ENCODE assay signal across 8 mouse cellular contexts in genomic region chr14:93214846-93215245, GRCm38 (mm10).
DNase-seq lines count a peak whose midpoint lies in the region.
"Not testable (repeated sequence)": the region's sequence is repeated elsewhere in the genome, so short reads cannot be mapped to it uniquely, and the experiment has no call there.

No protein-coding gene starts in this region.

- DNase-seq in adrenal gland, adult 2 months = peak; percentile 71
- DNase-seq in cerebellum, postnatal 14 days = peak; percentile 57 to 59
- peak; percentile 66 to 88 for DNase-seq in gastrocnemius, postnatal 36 days
- peak; percentile 63 to 71 for DNase-seq in kidney, adult 8-10 months
- DNase-seq in layer of hippocampus, postnatal 25 days (ENCODE audit: extremely low spot score in 1 of 2, low spot score in 1 of 2) = peak; percentile 66 to 91
- peak; percentile 61 for DNase-seq in lung, postnatal 14 days
- DNase-seq in right cerebral cortex, postnatal 36 days (ENCODE audit: low spot score in 2 of 2) = peak; percentile 81 to 82
- DNase-seq in thymus, postnatal 4 days = peak; percentile 57

- intact Hi-C loops in gastrocnemius, postnatal 36 days (cut with DNase I) = not testable (repeated sequence)

Comparison
In these comparisons a context has a peak if more than half of its experiments do, and no peak if none do; other contexts are left out.
1. Peak in every context shown above with its lines: DNase-seq.